Mouse (Mus musculus): ENCODE measurements around the gene Krt8. TPM values are rescaled to one million over a fixed set of nuclear protein-coding genes. Genes with fewer than 3 reads are reported as not detected.

Gene Krt8
- polyA plus RNA-seq (2015; fragmentation: Nextera tagmentation; extraction: Ambion mirVana) = 775 and 835 TPM in 2 replicates

- WGBS = 27% methylated on average over 11 of the region's 11 CpGs
- Histone ChIP-seq H3K27ac (peak within 1 kb of the TSS; percentile 84), H3K4me1 (replicated peaks) (peaks cover 41% of the 10 kb centered on the region), H3K36me3 (no peaks in the 10 kb centered on the region), H3K4me2 (replicated peaks) (peak within 1 kb of the TSS; percentile 58), H3K4me3 (replicated peaks) (peak within 1 kb of the TSS; percentile 47), H3K9ac (peak within 1 kb of the TSS; percentile 55), H3K9me3 (no peaks in the 10 kb centered on the region), H3K27me3 (replicated peaks) (0 out of 2 replicates have a peak, but pooled peaks cover 6% of the 10 kb centered on the region)
- ATAC-seq = peak; percentile 81
These were observed at the start of gene Krt8 for GRCm38 (mm10) chr15:102004189-102004588. Krt8 (minus strand) TSS chr15:102004482.

- peak overlapping the region; percentile 83 for H3K4me2 ChIP-seq (replicated peaks)
- under 1% methylated on average over 32 of the region's 33 CpGs for WGBS
- no peaks in the 10 kb centered on the region for H3K27me3 ChIP-seq (replicated peaks)
- peak overlapping the region; percentile 57 for H3K9ac ChIP-seq
- no peak overlapping the region for H3K27ac ChIP-seq
- H3K4me3 ChIP-seq (replicated peaks) = peak overlapping the region; percentile 42
- ATAC-seq = peak; percentile 84
- 0 out of 2 replicates have a peak, but pooled peaks cover 4% of the 10 kb centered on the region for H3K4me1 ChIP-seq (replicated peaks)
- no peaks in the 10 kb centered on the region for H3K36me3 ChIP-seq
- no peaks in the 10 kb centered on the region for H3K9me3 ChIP-seq
These were observed 47.8 kb upstream of the Krt8 start for GRCm38 (mm10) chr15:102051920-102052683.

- 0 out of 2 replicates have a peak, but pooled peaks cover 4% of the 10 kb centered on the region for H3K4me1 ChIP-seq (replicated peaks)
- H3K36me3 ChIP-seq = no peaks in the 10 kb centered on the region
- no peak overlapping the region for H3K4me3 ChIP-seq (replicated peaks)
- no peak overlapping the region for H3K27ac ChIP-seq
- no peak for ATAC-seq
- H3K9me3 ChIP-seq = no peaks in the 10 kb centered on the region
- H3K27me3 ChIP-seq (replicated peaks) = no peaks in the 10 kb centered on the region
- H3K9ac ChIP-seq = no peak overlapping the region
- no peak overlapping the region for H3K4me2 ChIP-seq (replicated peaks)
These were observed 45.6 kb upstream of the Krt8 start for GRCm38 (mm10) chr15:102049871-102050270.

- Histone ChIP-seq H3K4me2 (replicated peaks) (no peak overlapping the region), H3K27me3 (replicated peaks) (no peaks in the 10 kb centered on the region), H3K9me3 (no peaks in the 10 kb centered on the region), H3K9ac (no peak overlapping the region), H3K36me3 (no peaks in the 10 kb centered on the region), H3K27ac (no peak overlapping the region), H3K4me3 (replicated peaks) (no peak overlapping the region), H3K4me1 (replicated peaks) (0 out of 2 replicates have a peak, but pooled peaks cover 4% of the 10 kb centered on the region)
- WGBS = 86% methylated on average over 6 of the region's 6 CpGs
- no peak for ATAC-seq
These were observed 43.7 kb upstream of the Krt8 start for GRCm38 (mm10) chr15:102048006-102048405.

- Histone ChIP-seq H3K4me1 (replicated peaks) (no peaks in the 10 kb centered on the region), H3K9me3 (no peaks in the 10 kb centered on the region), H3K27me3 (replicated peaks) (no peaks in the 10 kb centered on the region), H3K4me3 (replicated peaks) (no peak overlapping the region), H3K9ac (no peak overlapping the region), H3K27ac (no peak overlapping the region), H3K36me3 (no peaks in the 10 kb centered on the region), H3K4me2 (replicated peaks) (no peak overlapping the region)
- no peak for ATAC-seq
- WGBS = 88% methylated on average over 10 of the region's 10 CpGs
These were observed 41.4 kb upstream of the Krt8 start for GRCm38 (mm10) chr15:102045691-102046090.

GRCm38 (mm10) chr15:102044745-102045144 lies 40.5 kb upstream of the Krt8 start:
- no peaks in the 10 kb centered on the region for H3K27me3 ChIP-seq (replicated peaks)
- H3K4me3 ChIP-seq (replicated peaks) = no peak overlapping the region
- no peaks in the 10 kb centered on the region for H3K36me3 ChIP-seq
- no peaks in the 10 kb centered on the region for H3K9me3 ChIP-seq
- ATAC-seq = peak; percentile 58
- H3K27ac ChIP-seq = no peak overlapping the region
- 64% methylated on average over 3 of the region's 3 CpGs for WGBS
- H3K9ac ChIP-seq = no peak overlapping the region
- no peak overlapping the region for H3K4me2 ChIP-seq (replicated peaks)
- H3K4me1 ChIP-seq (replicated peaks) = no peaks in the 10 kb centered on the region

- Histone ChIP-seq H3K4me1 (replicated peaks) (no peaks in the 10 kb centered on the region), H3K27ac (no peak overlapping the region), H3K4me2 (replicated peaks) (peak overlapping the region; percentile 43), H3K27me3 (replicated peaks) (no peaks in the 10 kb centered on the region), H3K4me3 (replicated peaks) (0 out of 2 replicates have a peak overlapping the region, but pooled peaks have one; percentile 6), H3K36me3 (no peaks in the 10 kb centered on the region), H3K9me3 (no peaks in the 10 kb centered on the region), H3K9ac (no peak overlapping the region)
- ATAC-seq = no peak
- WGBS = 17% methylated on average over 7 of the region's 7 CpGs
These were observed 37.7 kb upstream of the Krt8 start for GRCm38 (mm10) chr15:102041951-102042350.

GRCm38 (mm10) chr15:102040277-102040676 lies 36.0 kb upstream of the Krt8 start:
- no peaks in the 10 kb centered on the region for H3K27me3 ChIP-seq (replicated peaks)
- H3K4me3 ChIP-seq (replicated peaks) = no peak overlapping the region
- H3K9ac ChIP-seq = no peak overlapping the region
- whole genome bisulfite sequencing = 60% methylated on average over 4 of the region's 4 CpGs
- no peaks in the 10 kb centered on the region for H3K36me3 ChIP-seq
- no peak overlapping the region; the same call in 1 of the 2 replicates for H3K27ac ChIP-seq
- no peak overlapping the region for H3K4me2 ChIP-seq (replicated peaks)
- peak; percentile 32; the same call in 1 of the 2 replicates for ATAC-seq
- no peaks in the 10 kb centered on the region for H3K9me3 ChIP-seq
- H3K4me1 ChIP-seq (replicated peaks) = no peaks in the 10 kb centered on the region

GRCm38 (mm10) chr15:102034121-102035053 lies 30.1 kb upstream of the Krt8 start:
- Histone ChIP-seq H3K4me2 (replicated peaks) (no peak overlapping the region), H3K9me3 (no peaks in the 10 kb centered on the region), H3K27ac (peak overlapping the region; percentile 66), H3K27me3 (replicated peaks) (no peaks in the 10 kb centered on the region), H3K4me3 (replicated peaks) (no peak overlapping the region), H3K4me1 (replicated peaks) (no peaks in the 10 kb centered on the region), H3K9ac (no peak overlapping the region), H3K36me3 (0 out of 2 replicates have a peak, but pooled peaks cover 6% of the 10 kb centered on the region)
- peak; percentile 80 for ATAC-seq
- WGBS = 53% methylated on average over 16 of the region's 16 CpGs

- H3K27ac ChIP-seq = peak within 1 kb of the TSS; percentile 82
- 0 out of 2 replicates have a peak, but pooled peaks cover 6% of the 10 kb centered on the region for H3K36me3 ChIP-seq
- no peaks in the 10 kb centered on the region for H3K27me3 ChIP-seq (replicated peaks)
- ATAC-seq = peak; percentile 65
- peaks cover 29% of the 10 kb centered on the region for H3K4me1 ChIP-seq (replicated peaks)
- 3% methylated on average over 28 of the region's 28 CpGs for WGBS
- no peaks in the 10 kb centered on the region for H3K9me3 ChIP-seq
- H3K4me3 ChIP-seq (replicated peaks) = peak within 1 kb of the TSS; percentile 50
- H3K9ac ChIP-seq = peak within 1 kb of the TSS; percentile 62
- H3K4me2 ChIP-seq (replicated peaks) = peak within 1 kb of the TSS; percentile 63
These were observed 23.8 kb upstream of the Krt8 start, which contains the start of gene Krt18 for GRCm38 (mm10) chr15:102028040-102028439. Krt18 (plus strand) TSS chr15:102028180.

- ATAC-seq = no peak
- Histone ChIP-seq H3K9ac (no peak overlapping the region), H3K9me3 (no peaks in the 10 kb centered on the region), H3K4me1 (replicated peaks) (peaks cover 33% of the 10 kb centered on the region), H3K27me3 (replicated peaks) (no peaks in the 10 kb centered on the region), H3K4me3 (replicated peaks) (no peak overlapping the region), H3K36me3 (0 out of 2 replicates have a peak, but pooled peaks cover 6% of the 10 kb centered on the region), H3K27ac (no peak overlapping the region), H3K4me2 (replicated peaks) (peak overlapping the region; percentile 49)
- 18% methylated on average over 12 of the region's 12 CpGs for WGBS
These were observed 22.1 kb upstream of the Krt8 start for GRCm38 (mm10) chr15:102026430-102026829.
